Mouse (Mus musculus): ENCODE results near the gene Rngtt. TPM values are rescaled to one million over a fixed set of nuclear protein-coding genes. Genes with fewer than 3 reads are reported as not detected.

Rngtt gene
- total and polyA plus RNA-seq, 2 experiments from 2014 or later: 8.9 to 10.0 TPM

- Histone ChIP-seq H3K9me3 (replicated peaks; ENCODE audit: control insufficient read depth, low read length) (no peaks in the 10 kb centered on the region), H3K4me2 (ENCODE audit: low read depth, low read length) (no peak overlapping the region), H3K27me3 (ENCODE audit: control insufficient read depth, insufficient read depth, low read length) (no peaks in the 10 kb centered on the region), H3K9ac (replicated peaks; ENCODE audit: low read depth, low read length) (no peak overlapping the region), H3K4me1 (ENCODE audit: control insufficient read depth, insufficient read depth) (0 out of 2 replicates have a peak, but pooled peaks cover 3% of the 10 kb centered on the region), H3K36me3 (replicated peaks; ENCODE audit: control insufficient read depth, insufficient read depth, low read length) (0 out of 2 replicates have a peak, but pooled peaks cover 6% of the 10 kb centered on the region), H3K27ac (ENCODE audit: low read depth) (no peak overlapping the region), H3K4me3 (ENCODE audit: low read depth, low read length) (no peak overlapping the region)
- WGBS: 47% methylated on average over 3 of the region's 3 CpGs
- TF ChIP-seq EP300 (IDR thresholded peaks at IDR 0.05; ENCODE audit: low read depth) (no peak), CTCF (IDR thresholded peaks at IDR 0.05; ENCODE audit: low read depth) (peak; percentile 97)
- DNase-seq (ENCODE audit: low spot score): peak; percentile 90
- peak; percentile 62; the same call in 1 of the 2 replicates for ATAC-seq (ENCODE audit: insufficient read depth, low read depth)
These were observed 86.4 kb downstream of the Rngtt start for GRCm38 (mm10) chr4:33396222-33397176.

GRCm38 (mm10) chr4:33405723-33406293 lies 95.7 kb downstream of the Rngtt start:
- no peak overlapping the region for H3K27ac ChIP-seq (ENCODE audit: low read depth)
- no peak overlapping the region for H3K4me2 ChIP-seq (ENCODE audit: low read depth, low read length)
- 0 out of 2 replicates have a peak, but pooled peaks cover under 1% of the 10 kb centered on the region for H3K4me1 ChIP-seq (ENCODE audit: control insufficient read depth, insufficient read depth)
- 66% methylated on average over 2 of the region's 2 CpGs for WGBS
- DNase-seq (ENCODE audit: low spot score): no peak
- no peak for ATAC-seq (ENCODE audit: insufficient read depth, low read depth)
- no peaks in the 10 kb centered on the region for H3K27me3 ChIP-seq (ENCODE audit: control insufficient read depth, insufficient read depth, low read length)
- H3K4me3 ChIP-seq (ENCODE audit: low read depth, low read length): no peak overlapping the region
- no peak for TF ChIP-seq CTCF (IDR thresholded peaks at IDR 0.05; ENCODE audit: low read depth)
- no peak for TF ChIP-seq EP300 (IDR thresholded peaks at IDR 0.05; ENCODE audit: low read depth)
- H3K9ac ChIP-seq (replicated peaks; ENCODE audit: low read depth, low read length): no peak overlapping the region
- no peaks in the 10 kb centered on the region for H3K9me3 ChIP-seq (replicated peaks; ENCODE audit: control insufficient read depth, low read length)
- no peaks in the 10 kb centered on the region for H3K36me3 ChIP-seq (replicated peaks; ENCODE audit: control insufficient read depth, insufficient read depth, low read length)

GRCm38 (mm10) chr4:33413791-33414190 lies 103.7 kb downstream of the Rngtt start:
- WGBS: 76% methylated on average over 4 of the region's 4 CpGs
- Histone ChIP-seq H3K4me3 (ENCODE audit: low read depth, low read length) (no peak overlapping the region), H3K9ac (replicated peaks; ENCODE audit: low read depth, low read length) (no peak overlapping the region), H3K27ac (ENCODE audit: low read depth) (no peak overlapping the region), H3K4me1 (ENCODE audit: control insufficient read depth, insufficient read depth) (no peaks in the 10 kb centered on the region), H3K27me3 (ENCODE audit: control insufficient read depth, insufficient read depth, low read length) (no peaks in the 10 kb centered on the region), H3K36me3 (replicated peaks; ENCODE audit: control insufficient read depth, insufficient read depth, low read length) (no peaks in the 10 kb centered on the region), H3K9me3 (replicated peaks; ENCODE audit: control insufficient read depth, low read length) (no peaks in the 10 kb centered on the region), H3K4me2 (ENCODE audit: low read depth, low read length) (no peak overlapping the region)
- no peak for TF ChIP-seq EP300 (IDR thresholded peaks at IDR 0.05; ENCODE audit: low read depth)
- TF ChIP-seq CTCF (IDR thresholded peaks at IDR 0.05; ENCODE audit: low read depth): no peak
- no peak for ATAC-seq (ENCODE audit: insufficient read depth, low read depth)
- DNase-seq (ENCODE audit: low spot score): peak; percentile 8

- no peak for ATAC-seq (ENCODE audit: insufficient read depth, low read depth)
- Histone ChIP-seq H3K4me1 (ENCODE audit: control insufficient read depth, insufficient read depth) (no peaks in the 10 kb centered on the region), H3K9ac (replicated peaks; ENCODE audit: low read depth, low read length) (no peak overlapping the region), H3K27ac (ENCODE audit: low read depth) (no peak overlapping the region), H3K27me3 (ENCODE audit: control insufficient read depth, insufficient read depth, low read length) (no peaks in the 10 kb centered on the region), H3K4me3 (ENCODE audit: low read depth, low read length) (no peak overlapping the region), H3K4me2 (ENCODE audit: low read depth, low read length) (no peak overlapping the region), H3K9me3 (replicated peaks; ENCODE audit: control insufficient read depth, low read length) (no peaks in the 10 kb centered on the region), H3K36me3 (replicated peaks; ENCODE audit: control insufficient read depth, insufficient read depth, low read length) (no peaks in the 10 kb centered on the region)
- TF ChIP-seq CTCF (IDR thresholded peaks at IDR 0.05; ENCODE audit: low read depth) (no peak), EP300 (IDR thresholded peaks at IDR 0.05; ENCODE audit: low read depth) (no peak)
- WGBS: 60% methylated on average over 4 of the region's 4 CpGs
- DNase-seq (ENCODE audit: low spot score): no peak
These were observed 104.7 kb downstream of the Rngtt start for GRCm38 (mm10) chr4:33414781-33415180.

GRCm38 (mm10) chr4:33417391-33417790 lies 107.3 kb downstream of the Rngtt start:
- no peaks in the 10 kb centered on the region for H3K27me3 ChIP-seq (ENCODE audit: control insufficient read depth, insufficient read depth, low read length)
- 83% methylated on average over 4 of the region's 4 CpGs for WGBS
- no peak overlapping the region for H3K4me2 ChIP-seq (ENCODE audit: low read depth, low read length)
- no peak overlapping the region for H3K9ac ChIP-seq (replicated peaks; ENCODE audit: low read depth, low read length)
- no peaks in the 10 kb centered on the region for H3K9me3 ChIP-seq (replicated peaks; ENCODE audit: control insufficient read depth, low read length)
- no peaks in the 10 kb centered on the region for H3K36me3 ChIP-seq (replicated peaks; ENCODE audit: control insufficient read depth, insufficient read depth, low read length)
- DNase-seq (ENCODE audit: low spot score): no peak
- no peaks in the 10 kb centered on the region for H3K4me1 ChIP-seq (ENCODE audit: control insufficient read depth, insufficient read depth)
- TF ChIP-seq EP300 (IDR thresholded peaks at IDR 0.05; ENCODE audit: low read depth): no peak
- TF ChIP-seq CTCF (IDR thresholded peaks at IDR 0.05; ENCODE audit: low read depth): no peak
- no peak for ATAC-seq (ENCODE audit: insufficient read depth, low read depth)
- H3K4me3 ChIP-seq (ENCODE audit: low read depth, low read length): no peak overlapping the region
- H3K27ac ChIP-seq (ENCODE audit: low read depth): no peak overlapping the region
